Mouse (Mus musculus) megakaryocyte, embryonic 14.5 days (primary cell): Measurements from ENCODE around the gene Cbx5. TPM values are rescaled to one million over a fixed set of nuclear protein-coding genes. Genes with fewer than 3 reads are reported as not detected.

Experiments used
- H3K27me3 ChIP-seq: replicated peaks from 2 replicates; pipeline ENCODE3; 2012; ENCODE audit warnings: inconsistent platforms
- H3K36me3 ChIP-seq: replicated peaks from 2 replicates; pipeline ENCODE3; 2012; ENCODE audit warnings: low read length, inconsistent platforms, mixed read lengths
- H3K4me1 ChIP-seq: 2 replicates; pipeline ENCODE4 v1.6.1; 2012; ENCODE audit warnings: inconsistent platforms
- H3K4me3 ChIP-seq: replicated peaks from 2 replicates; pipeline ENCODE3; 2012; ENCODE audit warnings: moderate library complexity, mild to moderate bottlenecking, inconsistent platforms
- H3K9me3 ChIP-seq: 2 replicates; pipeline ENCODE4 v1.6.1; 2012; ENCODE audit warnings: inconsistent platforms
- FLI1 ChIP-seq: IDR thresholded peaks from 2 replicates; pipeline ENCODE4 v1.6.1; 2012; ENCODE audit warnings: low read length, inconsistent platforms, mixed read lengths
- GATA1 ChIP-seq: IDR thresholded peaks from 3 replicates; pipeline ENCODE4 v1.6.1; 2012; ENCODE audit warnings: mixed read lengths, low read length, inconsistent platforms, borderline replicate concordance
- polyA plus RNA-seq: library from polyadenylated mRNA; stranded (reverse); fragments of >175 nt; gene quantifications from 2 replicates; pipeline ENCODE4 v1.2.3, GENCODE M21; 2012; ENCODE audit warnings: low replicate concordance; ENCODE audit not compliant: insufficient read depth

Cbx5 gene
- polyA plus RNA-seq, 1 experiment = 1.5 TPM

GRCm38 (mm10) chr15:103177611-103178041 is 62.0 kb downstream of the Cbx5 start:
- peaks cover 41% of the 10 kb centered on the region for H3K4me1 ChIP-seq
- peak overlapping the region; percentile 89 for H3K4me3 ChIP-seq
- H3K36me3 ChIP-seq = no peaks in the 10 kb centered on the region
- peaks cover 86% of the 10 kb centered on the region for H3K27me3 ChIP-seq
- no peaks in the 10 kb centered on the region for H3K9me3 ChIP-seq
- TF ChIP-seq GATA1 = no peak

- Histone ChIP-seq H3K27me3 (peaks cover 92% of the 10 kb centered on the region), H3K9me3 (no peaks in the 10 kb centered on the region), H3K4me3 (peak overlapping the region; percentile 89), H3K36me3 (no peaks in the 10 kb centered on the region), H3K4me1 (peaks cover 41% of the 10 kb centered on the region)
- TF ChIP-seq FLI1 (no peak), GATA1 (no peak)
Observed at GRCm38 (mm10) chr15:103176874-103177421, 62.7 kb downstream of the Cbx5 start.

- no peak overlapping the region for H3K4me3 ChIP-seq
- TF ChIP-seq GATA1 (no peak), FLI1 (no peak)
- H3K36me3 ChIP-seq = no peaks in the 10 kb centered on the region
- H3K4me1 ChIP-seq = peaks cover 62% of the 10 kb centered on the region
- H3K27me3 ChIP-seq = peaks cover 94% of the 10 kb centered on the region
- H3K9me3 ChIP-seq = peaks cover 5% of the 10 kb centered on the region
Observed at GRCm38 (mm10) chr15:103173251-103173650, 66.4 kb downstream of the Cbx5 start.

GRCm38 (mm10) chr15:103172537-103172936 is 67.1 kb downstream of the Cbx5 start:
- H3K27me3 ChIP-seq = peaks cover 98% of the 10 kb centered on the region
- H3K9me3 ChIP-seq = peaks cover 5% of the 10 kb centered on the region

GRCm38 (mm10) chr15:103171276-103171675 is 68.3 kb downstream of the Cbx5 start:
- H3K27me3 ChIP-seq = peaks cover 100% of the 10 kb centered on the region
- TF ChIP-seq FLI1 = no peak
- no peak for TF ChIP-seq GATA1
- no peaks in the 10 kb centered on the region for H3K36me3 ChIP-seq
- H3K4me1 ChIP-seq = peaks cover 51% of the 10 kb centered on the region
- no peak overlapping the region for H3K4me3 ChIP-seq
- peaks cover 5% of the 10 kb centered on the region for H3K9me3 ChIP-seq

More at GRCm38 (mm10) chr15:103172537-103172936, 67.1 kb downstream of the Cbx5 start:
- Histone ChIP-seq H3K4me1 (peaks cover 61% of the 10 kb centered on the region), H3K4me3 (no peak overlapping the region), H3K36me3 (no peaks in the 10 kb centered on the region)
- TF ChIP-seq FLI1 (no peak), GATA1 (no peak)

- no peak for TF ChIP-seq GATA1
- TF ChIP-seq FLI1 = no peak
- Histone ChIP-seq H3K36me3 (no peaks in the 10 kb centered on the region), H3K4me3 (peak overlapping the region; percentile 79), H3K27me3 (peaks cover 98% of the 10 kb centered on the region), H3K9me3 (peaks cover 5% of the 10 kb centered on the region), H3K4me1 (peaks cover 58% of the 10 kb centered on the region)
Observed at GRCm38 (mm10) chr15:103170316-103170679, 69.3 kb downstream of the Cbx5 start.

GRCm38 (mm10) chr15:103169612-103170315 is 69.9 kb downstream of the Cbx5 start:
- H3K27me3 ChIP-seq = peaks cover 93% of the 10 kb centered on the region
- peaks cover 64% of the 10 kb centered on the region for H3K4me1 ChIP-seq
- H3K36me3 ChIP-seq = no peaks in the 10 kb centered on the region
- TF ChIP-seq GATA1 = no peak
- no peak for TF ChIP-seq FLI1
- H3K4me3 ChIP-seq = peak overlapping the region; percentile 90
- H3K9me3 ChIP-seq = peaks cover 5% of the 10 kb centered on the region

GRCm38 (mm10) chr15:103168801-103169611 is 70.6 kb downstream of the Cbx5 start:
- Histone ChIP-seq H3K4me3 (peak overlapping the region; percentile 90), H3K4me1 (peaks cover 71% of the 10 kb centered on the region), H3K27me3 (peaks cover 85% of the 10 kb centered on the region), H3K9me3 (peaks cover 5% of the 10 kb centered on the region), H3K36me3 (no peaks in the 10 kb centered on the region)
- no peak for TF ChIP-seq GATA1
- TF ChIP-seq FLI1 = no peak

GRCm38 (mm10) chr15:103167786-103168185 is 71.8 kb downstream of the Cbx5 start:
- TF ChIP-seq FLI1 = no peak
- TF ChIP-seq GATA1 = no peak
- Histone ChIP-seq H3K9me3 (peaks cover 5% of the 10 kb centered on the region), H3K27me3 (peaks cover 73% of the 10 kb centered on the region), H3K4me3 (peak overlapping the region; percentile 12), H3K36me3 (no peaks in the 10 kb centered on the region), H3K4me1 (peaks cover 79% of the 10 kb centered on the region)
